Mouse (Mus musculus): ENCODE data around the gene Slitrk5. TPM values are rescaled to one million over a fixed set of nuclear protein-coding genes. Genes with fewer than 3 reads are reported as not detected.

Slitrk5 gene
- polyA plus RNA-seq, 1 experiment from 2014 or later: 25.5 TPM

GRCm38 (mm10) chr14:111729833-111730232 lies 54.9 kb downstream of the Slitrk5 start:
- no peak overlapping the region for H3K9ac ChIP-seq
- no peaks in the 10 kb centered on the region for H3K36me3 ChIP-seq
- WGBS: 83% methylated on average over 2 of the region's 2 CpGs
- H3K9me3 ChIP-seq: no peaks in the 10 kb centered on the region
- H3K27me3 ChIP-seq (replicated peaks): no peaks in the 10 kb centered on the region
- H3K4me1 ChIP-seq: no peaks in the 10 kb centered on the region
- no peak overlapping the region for H3K4me3 ChIP-seq
- no peak overlapping the region for H3K27ac ChIP-seq
- no peak for ATAC-seq (ENCODE audit: low FRiP score, low read depth)
- no peak overlapping the region for H3K4me2 ChIP-seq (replicated peaks)

Measured in neural tube, embryonic 12.5 days (tissue).